8 mouse cellular contexts compared by ENCODE assay signal in genomic region chr11:60727392-60728140, GRCm38 (mm10). TPM values are rescaled to one million over a fixed set of nuclear protein-coding genes. Genes with fewer than 3 reads are reported as not detected.
DNase-seq lines count a peak whose midpoint lies in the region; ATAC-seq and TF ChIP-seq lines count a peak whose summit lies in the region.

No protein-coding gene starts in this region.

- peak overlapping the region; percentile 73 for H3K9ac ChIP-seq in neural tube, embryonic 11.5 days (ENCODE audit: low read length)
- peak overlapping the region; percentile 91 for H3K9ac ChIP-seq in heart, postnatal 0 days (replicated peaks; ENCODE audit: low read depth, low read length)

- peaks cover 4% of the 10 kb centered on the region; the same call in 1 of the 2 replicates for H3K4me1 ChIP-seq in neural tube, embryonic 11.5 days (ENCODE audit: control insufficient read depth, insufficient read depth, low read length)
- H3K4me1 ChIP-seq in heart, postnatal 0 days (ENCODE audit: control insufficient read depth, insufficient read depth) = peaks cover 22% of the 10 kb centered on the region

- peak; percentile 54 for ATAC-seq in neural tube, embryonic 11.5 days (ENCODE audit: insufficient read depth, low FRiP score, low TSS enrichment)
- peak; percentile 7; the same call in 1 of the 2 replicates for ATAC-seq in heart, postnatal 0 days (ENCODE audit: insufficient read depth, low read depth)
- ATAC-seq in monocyte, adult 5-6 weeks (replicated peaks; ENCODE audit: insufficient number of reproducible peaks, low FRiP score, low TSS enrichment, poor library complexity, severe bottlenecking) = no peak

- no peak for TF ChIP-seq CTCF in heart, postnatal 0 days (IDR thresholded peaks at IDR 0.05; ENCODE audit: low read depth)

- WGBS in neural tube, embryonic 11.5 days = 6% methylated on average over 12 of the region's 12 CpGs
- 4% methylated on average over 12 of the region's 12 CpGs for WGBS in heart, postnatal 0 days

- peak; percentile 24 for DNase-seq in embryo, embryonic 11 days
- no peak for DNase-seq in embryo, embryonic 10.5 days (ENCODE audit: low spot score)
- DNase-seq in neural tube, embryonic 11.5 days (ENCODE audit: low spot score) = no peak
- DNase-seq in neural tube, embryonic 10.5 days (ENCODE audit: extremely low spot score, low spot score) = no peak
- DNase-seq in heart, postnatal 0 days (ENCODE audit: low spot score) = no peak
- DNase-seq in lung, postnatal 14 days = peak; percentile 16
- DNase-seq in right cerebral cortex, postnatal 25 days = no peak

- H3K27ac ChIP-seq in neural tube, embryonic 11.5 days (ENCODE audit: low read depth, low read length) = peak overlapping the region; percentile 30
- H3K27ac ChIP-seq in heart, postnatal 0 days (ENCODE audit: low read depth) = peak overlapping the region; percentile 91

- peaks cover 6% of the 10 kb centered on the region for H3K36me3 ChIP-seq in neural tube, embryonic 11.5 days (ENCODE audit: control insufficient read depth, insufficient read depth, low read length)
- H3K36me3 ChIP-seq in heart, postnatal 0 days (replicated peaks; ENCODE audit: control insufficient read depth, insufficient read depth, low read length) = peaks cover 45% of the 10 kb centered on the region

- H3K4me3 ChIP-seq in neural tube, embryonic 11.5 days (ENCODE audit: low read depth, low read length) = peak overlapping the region; percentile 67
- H3K4me3 ChIP-seq in heart, postnatal 0 days (ENCODE audit: low read depth, low read length) = peak overlapping the region; percentile 89

- no peak for TF ChIP-seq EP300 in heart, postnatal 0 days (IDR thresholded peaks at IDR 0.05; ENCODE audit: low read depth)

- no peaks in the 10 kb centered on the region for H3K27me3 ChIP-seq in neural tube, embryonic 11.5 days (ENCODE audit: control insufficient read depth, insufficient read depth, low read length)
- no peaks in the 10 kb centered on the region for H3K27me3 ChIP-seq in heart, postnatal 0 days (ENCODE audit: control insufficient read depth, insufficient read depth, low read length)

- H3K9me3 ChIP-seq in neural tube, embryonic 11.5 days (ENCODE audit: control insufficient read depth, low read length) = no peaks in the 10 kb centered on the region
- no peaks in the 10 kb centered on the region for H3K9me3 ChIP-seq in heart, postnatal 0 days (replicated peaks; ENCODE audit: control insufficient read depth, low read length)

- H3K4me2 ChIP-seq in neural tube, embryonic 11.5 days (ENCODE audit: low read depth) = peak overlapping the region; percentile 67
- peak overlapping the region; percentile 61 for H3K4me2 ChIP-seq in heart, postnatal 0 days (ENCODE audit: low read depth, low read length)

RNA-seq across cellular contexts. Expression of gene Flii, which starts 0.5 kb away (rescaled TPM):
- polyA plus RNA-seq in neural tube, embryonic 11.5 days (2014; fragmentation: Nextera tagmentation; extraction: Ambion mirVana) = 66.4 and 75.1 TPM in 2 replicates
- 82.2 and 123 TPM in 2 replicates for total RNA-seq in heart, postnatal 0 days (2014; rRNA removed; ENCODE audit: low replicate concordance)
- 52.6 and 55.3 TPM in 2 replicates for polyA plus RNA-seq in heart, postnatal 0 days (2015; fragmentation: Nextera tagmentation; extraction: Ambion mirVana)
- total RNA-seq in monocyte, adult 5-6 weeks (2017) = 279 to 316 TPM (median 279 TPM) in 3 replicates

RNA-seq across cellular contexts. Expression of gene Mief2, which starts 0.6 kb away (rescaled TPM):
- 16.7 and 19.0 TPM in 2 replicates for polyA plus RNA-seq in neural tube, embryonic 11.5 days (2014; fragmentation: Nextera tagmentation; extraction: Ambion mirVana)
- total RNA-seq in heart, postnatal 0 days (2014; rRNA removed; ENCODE audit: low replicate concordance) = 26.5 and 27.4 TPM in 2 replicates
- 19.5 and 20.4 TPM in 2 replicates for polyA plus RNA-seq in heart, postnatal 0 days (2015; fragmentation: Nextera tagmentation; extraction: Ambion mirVana)
- 7.8 to 17.2 TPM (median 10.3 TPM) in 3 replicates for total RNA-seq in monocyte, adult 5-6 weeks (2017)

RNA-seq across cellular contexts. Expression of gene Llgl1, which starts 28.0 kb away (rescaled TPM):
- polyA plus RNA-seq in neural tube, embryonic 11.5 days (2014; fragmentation: Nextera tagmentation; extraction: Ambion mirVana) = 98.5 and 111 TPM in 2 replicates
- 33.0 and 34.7 TPM in 2 replicates for total RNA-seq in heart, postnatal 0 days (2014; rRNA removed; ENCODE audit: low replicate concordance)
- 13.5 and 13.9 TPM in 2 replicates for polyA plus RNA-seq in heart, postnatal 0 days (2015; fragmentation: Nextera tagmentation; extraction: Ambion mirVana)
- 5.3 to 8.3 TPM (median 5.3 TPM) in 3 replicates for total RNA-seq in monocyte, adult 5-6 weeks (2017)

RNA-seq across cellular contexts. Expression of gene Top3a, which starts 49.6 kb away (rescaled TPM):
- polyA plus RNA-seq in neural tube, embryonic 11.5 days (2014; fragmentation: Nextera tagmentation; extraction: Ambion mirVana) = 16.1 and 17.1 TPM in 2 replicates
- total RNA-seq in heart, postnatal 0 days (2014; rRNA removed; ENCODE audit: low replicate concordance) = 7.3 and 8.8 TPM in 2 replicates
- 3.8 and 4.4 TPM in 2 replicates for polyA plus RNA-seq in heart, postnatal 0 days (2015; fragmentation: Nextera tagmentation; extraction: Ambion mirVana)
- total RNA-seq in monocyte, adult 5-6 weeks (2017) = 13.7 to 17.6 TPM (median 15.4 TPM) in 3 replicates

RNA-seq across cellular contexts. Expression of gene Smcr8, which starts 49.8 kb away (rescaled TPM):
- 10.1 and 10.2 TPM in 2 replicates for polyA plus RNA-seq in neural tube, embryonic 11.5 days (2014; fragmentation: Nextera tagmentation; extraction: Ambion mirVana)
- 7.6 and 8.2 TPM in 2 replicates for total RNA-seq in heart, postnatal 0 days (2014; rRNA removed; ENCODE audit: low replicate concordance)
- 2.0 and 2.1 TPM in 2 replicates for polyA plus RNA-seq in heart, postnatal 0 days (2015; fragmentation: Nextera tagmentation; extraction: Ambion mirVana)
- total RNA-seq in monocyte, adult 5-6 weeks (2017) = 13.8 to 29.7 TPM (median 16.2 TPM) in 3 replicates

Comparison
In these comparisons a context has a peak if more than half of its experiments do, and no peak if none do; other contexts are left out.
1. DNase-seq: peak in embryo, embryonic 11 days (single experiment) and lung, postnatal 14 days (single experiment); none in embryo, embryonic 10.5 days (single experiment), neural tube, embryonic 11.5 days (single experiment), neural tube, embryonic 10.5 days (single experiment), heart, postnatal 0 days (single experiment) and right cerebral cortex, postnatal 25 days (single experiment).